Mouse (Mus musculus) heart, adult 11 months (tissue): Measurements from ENCODE around the gene Coro1a.
A peak's percentile ranks its signal among the peaks of the same experiment; 100 is the strongest.

Experiments
- DNase-seq: peaks from one replicate; pipeline ENCODE4 v3.0.0; 2022

The Coro1a gene

GRCm38 (mm10) chr7:126704121-126704980 lies 3.2 kb downstream of the Coro1a start:
- peak; percentile 98 for DNase-seq

- peak; percentile 92 for DNase-seq
Observed at GRCm38 (mm10) chr7:126703757-126704077, 3.9 kb downstream of the Coro1a start.

GRCm38 (mm10) chr7:126702861-126703756 lies 4.5 kb downstream of the Coro1a start:
- DNase-seq, result peak; percentile 93

GRCm38 (mm10) chr7:126702358-126702757 lies 5.2 kb downstream of the Coro1a start:
- DNase-seq, result peak; percentile 95

- peak; percentile 92 for DNase-seq
Observed at GRCm38 (mm10) chr7:126701559-126702357, 5.8 kb downstream of the Coro1a start.

DNA sequence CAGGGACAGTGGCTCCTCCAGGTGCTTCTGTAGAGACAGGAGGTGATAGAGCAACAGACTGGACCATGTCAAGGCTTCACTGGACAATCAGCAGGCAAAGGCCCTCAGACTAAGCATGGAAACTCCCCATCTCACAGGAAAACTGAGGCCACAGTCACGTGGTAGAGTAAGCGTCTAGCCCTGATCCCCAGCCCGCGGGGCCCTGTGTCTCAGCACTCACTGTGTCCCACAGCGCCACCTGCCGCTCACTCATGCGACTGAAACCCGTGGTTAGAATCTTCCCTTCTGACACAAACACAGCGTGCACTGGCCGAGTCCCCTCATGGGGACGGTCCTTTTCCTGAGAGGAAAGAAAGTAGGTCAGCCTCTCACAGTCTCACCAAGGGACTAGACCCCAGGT lies 6.5 kb downstream of the Coro1a start:
- peak; percentile 98 for DNase-seq

DNA sequence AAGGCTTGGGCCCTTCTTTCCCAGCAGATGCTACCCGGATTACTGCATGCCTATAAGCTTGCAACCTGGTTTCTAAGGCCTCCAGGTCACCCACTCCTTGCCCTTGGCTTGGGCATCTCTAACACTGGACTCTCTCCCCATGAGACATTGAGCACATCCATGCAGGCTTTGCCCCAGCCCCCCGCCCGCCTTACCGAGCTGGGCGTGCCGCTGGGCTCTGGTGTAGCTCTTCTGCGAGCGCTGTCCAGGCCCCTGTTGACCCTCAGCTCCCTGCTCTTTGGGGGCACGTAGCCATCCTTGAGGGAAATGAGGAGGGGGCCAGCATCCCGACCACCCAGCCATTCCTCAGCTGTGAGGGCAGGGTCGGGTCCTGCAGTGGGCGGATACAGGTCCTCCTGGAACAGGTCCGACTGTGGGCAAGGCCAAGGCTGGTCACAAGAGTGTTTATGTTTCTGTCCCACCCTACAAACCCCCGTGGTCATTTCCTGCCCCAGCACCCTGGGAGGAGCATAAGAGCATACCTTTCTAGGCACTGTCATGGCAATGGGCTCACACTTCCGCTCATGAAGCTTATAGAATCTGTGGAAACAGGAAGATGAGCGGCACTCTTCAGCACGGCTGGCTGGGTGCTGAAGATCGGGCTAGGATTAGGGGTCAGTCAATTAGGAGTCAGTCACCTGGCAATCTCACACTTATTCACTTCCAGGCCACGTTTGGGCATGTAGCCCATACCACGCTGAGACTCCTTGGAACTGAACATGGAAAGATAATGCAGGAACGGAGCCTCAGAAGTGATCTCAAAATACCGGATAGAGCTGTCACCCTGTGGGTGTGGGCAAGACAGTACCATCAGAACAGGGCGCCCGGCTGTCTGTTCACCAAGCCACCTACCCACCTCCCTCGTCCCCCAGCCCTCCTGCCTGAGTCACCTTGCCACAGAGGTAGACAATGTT lies 7.2 kb downstream of the Coro1a start:
- peak; percentile 92 for DNase-seq

- no peak for DNase-seq
Observed at GRCm38 (mm10) chr7:126697838-126698237, 9.7 kb downstream of the Coro1a start.

GRCm38 (mm10) chr7:126696886-126697285 lies 10.7 kb downstream of the Coro1a start:
- peak; percentile 83 for DNase-seq

DNA sequence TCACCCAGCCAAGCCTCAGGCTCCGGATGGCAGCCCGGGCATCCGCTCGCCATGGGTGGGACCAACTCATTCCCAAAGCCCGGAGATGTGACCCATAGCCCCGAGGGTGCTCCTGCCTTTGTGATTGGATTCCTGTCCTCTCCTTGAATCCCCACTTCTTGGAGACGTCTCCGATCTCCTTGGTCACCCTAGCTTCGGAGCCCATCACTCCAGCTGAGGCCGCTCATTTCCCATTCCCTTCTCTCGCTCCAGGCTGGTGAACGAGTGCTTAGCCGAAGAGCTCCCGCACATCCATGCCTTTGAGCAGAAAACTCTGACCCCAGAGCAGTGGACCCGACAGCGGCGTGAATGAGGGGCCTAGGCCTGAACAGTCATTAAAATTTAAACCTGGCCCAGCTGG lies 11.3 kb downstream of the Coro1a start:
- DNase-seq, result peak; percentile 91

DNA sequence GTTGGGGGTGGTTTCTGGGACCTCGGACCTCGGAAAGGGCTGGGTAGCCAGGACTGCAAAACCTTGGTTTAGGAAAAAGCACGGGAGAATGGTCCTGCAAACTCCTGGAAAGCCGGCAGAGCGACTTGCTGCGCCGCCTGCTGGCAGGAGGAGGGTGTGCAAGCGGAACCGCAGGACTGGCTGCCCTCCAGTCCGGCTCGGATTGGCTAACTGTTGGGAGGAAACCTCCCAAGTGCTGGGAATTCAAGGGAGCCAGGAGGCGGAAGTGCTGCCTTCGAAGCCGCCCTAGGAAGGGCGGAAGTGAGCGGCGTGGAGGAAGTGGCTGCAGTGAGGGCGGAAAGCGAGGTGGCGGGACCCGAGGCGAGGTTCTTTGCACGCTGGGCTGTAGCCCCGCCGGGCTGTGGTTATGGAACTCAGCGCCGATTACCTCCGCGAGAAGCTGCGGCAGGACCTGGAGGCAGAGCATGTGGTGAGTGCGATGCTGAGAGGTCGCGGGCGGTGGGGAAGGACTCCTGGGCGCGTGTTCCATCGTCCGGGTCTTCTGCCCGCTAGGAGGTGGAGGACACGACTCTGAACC lies 11.9 kb downstream of the Coro1a start, which contains the start of gene Slx1b:
Gene Slx1b, minus strand, starts transcription at position 154 of the 577 bp plus-strand sequence.
- peak; percentile 99 for DNase-seq

DNA sequence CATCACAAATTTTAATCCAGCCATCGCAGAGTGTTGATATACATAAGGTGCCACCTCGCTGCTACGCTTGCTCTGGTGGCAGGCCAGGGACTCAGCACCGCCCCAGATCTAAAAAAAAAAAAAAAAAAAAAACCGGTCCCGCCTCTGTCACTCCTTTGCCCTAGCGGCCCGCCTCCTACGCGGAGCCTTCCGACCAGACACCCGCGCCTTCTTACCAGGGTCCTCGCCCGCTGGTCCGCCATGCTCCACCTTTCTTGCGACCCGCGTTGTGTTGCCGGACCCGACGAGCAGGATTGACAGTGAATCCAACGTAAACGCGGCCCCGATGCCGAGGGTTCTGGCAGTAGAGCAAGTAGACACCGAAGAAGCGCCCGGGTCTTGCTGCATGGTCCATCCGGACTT lies 12.4 kb downstream of the Coro1a start, which contains the start of gene Bola2:
Gene Bola2, plus strand, starts transcription at position 192 of the 402 bp plus-strand sequence.
- peak; percentile 98 for DNase-seq

- peak; percentile 92 for DNase-seq
Observed at GRCm38 (mm10) chr7:126694441-126695051, 13.0 kb downstream of the Coro1a start.

- DNase-seq, result peak; percentile 90
Observed at GRCm38 (mm10) chr7:126693781-126694180, 13.8 kb downstream of the Coro1a start.

- peak; percentile 94 for DNase-seq
Observed at GRCm38 (mm10) chr7:126693256-126693655, 14.3 kb downstream of the Coro1a start.

- DNase-seq, result peak; percentile 92
Observed at GRCm38 (mm10) chr7:126692426-126692825, 15.2 kb downstream of the Coro1a start.

GRCm38 (mm10) chr7:126691676-126692075 lies 15.9 kb downstream of the Coro1a start:
- DNase-seq, result peak; percentile 92

DNA sequence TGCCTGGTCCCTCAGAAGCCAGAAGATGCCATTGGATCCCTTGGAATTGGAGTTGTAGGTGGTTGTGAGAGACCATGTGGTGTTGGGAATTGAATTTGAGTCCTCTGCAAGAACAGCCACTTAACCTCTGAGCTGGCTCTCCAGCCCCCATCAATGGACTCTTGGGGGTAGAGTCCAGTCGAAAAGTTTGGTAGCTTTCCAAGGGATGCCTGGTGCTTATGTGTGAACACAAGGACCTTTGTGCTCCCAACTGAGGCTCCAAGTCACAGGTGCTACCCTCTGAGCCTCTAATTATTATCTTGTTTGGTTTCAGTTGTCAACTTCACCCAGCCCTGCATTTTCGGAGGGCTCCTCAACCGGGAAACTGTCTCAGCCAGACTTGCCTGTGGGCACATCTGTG lies 16.9 kb downstream of the Coro1a start:
- DNase-seq, result peak; percentile 88

GRCm38 (mm10) chr7:126689021-126689420 lies 18.6 kb downstream of the Coro1a start:
- DNase-seq, result peak; percentile 86

DNA sequence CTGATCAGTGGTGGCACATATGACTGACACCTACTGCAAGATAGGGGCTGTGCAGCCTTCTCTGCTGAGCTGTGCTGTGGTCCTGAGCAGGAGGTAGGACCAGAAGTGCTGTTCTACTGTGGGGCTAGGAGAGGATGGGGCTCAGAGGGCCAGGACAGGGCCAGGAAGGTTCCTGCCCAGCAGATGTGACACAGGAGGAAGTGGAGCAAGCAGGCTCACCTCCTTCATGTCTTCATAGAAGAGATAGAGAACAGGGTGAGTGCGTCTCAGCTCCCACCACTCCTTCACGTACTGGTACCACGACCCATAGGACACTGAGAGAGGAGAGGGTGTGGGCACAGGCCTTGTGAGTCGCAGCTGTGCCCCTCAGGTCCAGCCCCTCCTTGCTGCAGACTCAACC lies 19.4 kb downstream of the Coro1a start:
- peak; percentile 74 for DNase-seq

GRCm38 (mm10) chr7:126681221-126681620 lies 26.4 kb downstream of the Coro1a start:
- DNase-seq, result no peak
